Mouse (Mus musculus): ENCODE results near the gene Daam1. TPM values are rescaled to one million over a fixed set of nuclear protein-coding genes. Genes with fewer than 3 reads are reported as not detected.

Gene Daam1
- total RNA-seq, 2 experiments from 2014 or later = 49.3 to 53.9 TPM

DNA sequence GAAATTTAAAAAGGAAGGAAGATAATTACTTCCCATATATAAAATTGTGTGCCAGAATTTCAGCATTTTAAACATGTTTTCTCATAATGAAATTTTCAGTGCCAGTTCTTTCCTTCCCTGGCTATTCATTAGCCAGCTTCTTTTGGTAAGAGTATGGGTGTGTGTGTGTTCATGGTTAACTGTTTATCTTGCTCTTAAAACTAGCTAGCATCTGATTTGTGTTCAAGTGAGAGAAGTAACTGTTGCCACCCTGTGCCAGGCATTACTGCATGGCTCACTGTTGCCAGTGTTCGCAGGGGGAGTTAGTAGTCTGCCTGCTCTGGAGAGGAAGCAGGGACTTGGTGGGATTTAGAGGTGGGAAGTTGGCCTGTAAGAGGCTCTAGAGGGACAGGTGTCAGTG is 81.4 kb downstream of the Daam1 start:
- no peak for DNase-seq (ENCODE audit: low spot score in 2 of 2)
- intact Hi-C loops (cut with DNase I) = no loop called here

GRCm38 (mm10) chr12:71919156-71919555 is 88.3 kb downstream of the Daam1 start:
- no peak for DNase-seq (ENCODE audit: low spot score in 2 of 2)
- intact Hi-C loops (cut with DNase I) = no loop called here

DNA sequence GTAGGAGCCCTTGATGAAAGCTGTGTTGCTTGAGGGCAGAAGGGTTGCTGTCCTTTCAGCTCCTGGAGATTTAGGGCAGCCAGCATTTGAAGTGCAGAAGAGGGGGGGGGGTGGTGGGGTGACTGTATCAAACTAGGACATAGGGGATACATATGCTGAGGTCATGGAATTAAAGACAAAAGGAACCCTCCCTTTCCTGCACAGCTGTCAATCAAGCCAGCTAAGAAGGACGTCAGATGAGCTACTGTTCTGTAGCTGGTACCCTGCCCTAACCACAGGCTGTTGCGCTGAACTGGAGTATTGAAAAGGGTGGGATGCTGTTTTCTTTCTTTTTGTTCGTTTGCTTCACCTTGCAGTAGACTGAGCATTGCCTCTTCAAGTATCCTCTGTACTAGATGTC is 89.1 kb downstream of the Daam1 start:
- intact Hi-C loops (cut with DNase I) = no loop called here
- DNase-seq (ENCODE audit: low spot score in 2 of 2) = no peak

GRCm38 (mm10) chr12:71922827-71923381 is 92.0 kb downstream of the Daam1 start:
- intact Hi-C loops (cut with DNase I) = no loop called here
- no peak for DNase-seq (ENCODE audit: low spot score in 2 of 2)

DNA sequence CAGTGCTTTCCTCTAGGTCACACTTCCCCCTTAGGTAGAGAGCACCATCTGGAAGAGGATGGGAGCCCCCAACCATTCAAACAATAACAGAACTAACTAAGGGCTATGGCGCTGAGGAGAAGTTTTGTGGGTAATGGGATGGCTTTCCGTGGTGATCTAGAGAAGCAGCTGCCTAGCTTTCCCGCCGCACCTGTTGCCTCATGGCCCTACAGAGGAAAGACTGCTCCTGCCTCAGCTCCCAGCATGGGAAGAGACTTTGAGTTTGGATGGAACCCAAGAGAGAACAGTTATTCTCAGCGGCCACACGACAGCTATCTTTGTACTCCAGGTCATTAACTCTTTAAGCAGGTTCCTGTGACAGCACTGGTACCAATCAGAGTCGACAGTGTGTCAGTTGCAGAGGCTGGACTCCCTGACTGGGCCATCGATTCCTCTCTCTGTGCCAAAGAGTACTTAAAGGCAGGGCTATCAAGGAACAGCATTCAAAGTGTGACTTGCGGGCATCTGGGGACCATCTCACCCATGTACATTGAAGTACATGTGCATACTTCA is 94.2 kb downstream of the Daam1 start:
- intact Hi-C loops (cut with DNase I) = no loop called here
- DNase-seq (ENCODE audit: low spot score in 2 of 2) = no peak

GRCm38 (mm10) chr12:71925990-71926700 is 95.3 kb downstream of the Daam1 start:
- no peak for DNase-seq (ENCODE audit: low spot score in 2 of 2)
- intact Hi-C loops (cut with DNase I) = no loop called here

DNA sequence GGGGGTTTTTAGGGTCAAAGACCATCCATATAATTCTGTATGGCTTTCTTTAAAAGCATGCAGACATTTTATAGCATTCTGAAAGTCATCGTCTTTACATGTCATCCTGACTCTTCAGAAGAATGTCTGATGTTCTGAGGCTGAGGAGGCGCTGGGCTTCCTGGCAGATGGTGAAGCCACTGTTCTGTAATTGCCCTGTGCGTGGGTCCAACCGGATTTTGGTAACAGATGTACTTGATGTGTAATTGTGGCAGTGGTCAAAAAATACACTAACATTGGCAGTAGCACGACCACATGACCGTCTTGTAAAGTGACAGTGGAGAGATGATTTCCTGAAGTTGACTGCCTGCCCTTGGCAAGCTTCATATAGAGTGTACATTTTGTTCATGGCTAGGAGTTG is 97.2 kb downstream of the Daam1 start:
- intact Hi-C loops (cut with DNase I) = no loop called here

DNA sequence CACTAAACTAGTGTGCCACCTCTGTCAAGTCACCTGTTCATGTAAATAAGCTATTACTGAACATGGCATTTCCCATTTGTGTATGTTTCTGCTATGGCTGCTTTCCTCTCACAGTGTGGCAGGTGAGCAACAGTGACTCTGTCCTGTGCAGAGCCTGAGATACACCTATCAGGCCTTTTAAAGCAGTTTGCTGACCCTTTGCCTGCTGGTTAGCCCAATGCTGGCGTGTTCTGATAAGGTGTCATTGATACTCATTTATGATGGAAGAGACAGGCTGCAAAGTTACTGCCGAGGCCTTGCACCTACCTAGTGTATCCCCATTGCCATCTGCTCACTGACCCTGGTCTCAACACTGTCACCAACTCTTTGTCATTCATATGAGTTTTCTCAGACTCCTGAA is 99.0 kb downstream of the Daam1 start:
- DNase-seq (ENCODE audit: low spot score in 2 of 2) = no peak

More for the DNA sequence above, 97.2 kb downstream of the Daam1 start:
- DNase-seq (ENCODE audit: low spot score in 2 of 2) = peak; percentile 31 to 37

GRCm38 (mm10) chr12:71932433-71933386 is 101.8 kb downstream of the Daam1 start:
- DNase-seq (ENCODE audit: low spot score in 2 of 2) = no peak
- intact Hi-C loops (cut with DNase I) = no loop called here

More for the DNA sequence above, 99.0 kb downstream of the Daam1 start:
- intact Hi-C loops (cut with DNase I) = no loop called here

DNA sequence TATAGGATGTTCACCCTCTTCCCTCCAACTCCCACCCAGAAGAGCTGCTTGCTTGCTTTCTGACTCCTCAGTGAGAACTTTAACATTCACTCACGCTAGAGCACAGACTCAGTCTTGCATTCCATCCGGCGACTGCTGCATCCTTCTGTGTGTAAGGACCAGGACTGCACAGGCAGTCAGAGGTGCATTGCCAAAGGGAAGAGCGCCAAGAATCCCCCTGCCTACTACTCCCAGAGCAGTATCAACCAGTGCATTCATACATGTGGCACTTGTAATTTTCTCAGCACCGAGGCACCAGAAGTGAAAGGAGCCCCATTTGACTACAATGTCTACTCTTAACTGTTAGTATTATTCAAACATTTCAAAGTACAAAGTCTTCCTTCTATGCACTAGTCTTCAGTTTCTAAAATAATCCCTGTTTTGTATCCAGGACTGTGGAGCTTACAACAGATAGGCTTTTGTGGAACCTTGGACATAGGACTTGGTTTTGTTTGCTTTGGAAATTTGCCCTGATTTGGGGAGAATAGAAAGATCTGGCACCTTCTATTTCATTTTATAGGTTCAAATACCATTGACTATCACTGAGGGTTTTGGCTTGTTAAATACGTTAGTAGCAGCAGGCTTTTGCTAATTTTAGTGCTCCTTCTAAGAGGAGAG is 103.2 kb downstream of the Daam1 start:
- no peak for DNase-seq (ENCODE audit: low spot score in 2 of 2)
- intact Hi-C loops (cut with DNase I) = no loop called here

GRCm38 (mm10) chr12:71936636-71937035 is 105.8 kb downstream of the Daam1 start:
- DNase-seq (ENCODE audit: low spot score in 2 of 2) = no peak
- intact Hi-C loops (cut with DNase I) = no loop called here

- no peak for DNase-seq (ENCODE audit: low spot score in 2 of 2)
- intact Hi-C loops (cut with DNase I) = no loop called here
Measured at GRCm38 (mm10) chr12:71938513-71938912, 107.6 kb downstream of the Daam1 start.

- DNase-seq (ENCODE audit: low spot score in 2 of 2) = no peak
- intact Hi-C loops (cut with DNase I) = no loop called here
Measured at GRCm38 (mm10) chr12:71941290-71941689, 110.4 kb downstream of the Daam1 start.

- DNase-seq (ENCODE audit: low spot score in 2 of 2) = no peak
- intact Hi-C loops (cut with DNase I) = no loop called here
Measured at GRCm38 (mm10) chr12:71943112-71943511, 112.2 kb downstream of the Daam1 start.

- intact Hi-C loops (cut with DNase I) = no loop called here
- DNase-seq (ENCODE audit: low spot score in 2 of 2) = no peak
Measured at GRCm38 (mm10) chr12:71943646-71944045, 112.8 kb downstream of the Daam1 start.

DNA sequence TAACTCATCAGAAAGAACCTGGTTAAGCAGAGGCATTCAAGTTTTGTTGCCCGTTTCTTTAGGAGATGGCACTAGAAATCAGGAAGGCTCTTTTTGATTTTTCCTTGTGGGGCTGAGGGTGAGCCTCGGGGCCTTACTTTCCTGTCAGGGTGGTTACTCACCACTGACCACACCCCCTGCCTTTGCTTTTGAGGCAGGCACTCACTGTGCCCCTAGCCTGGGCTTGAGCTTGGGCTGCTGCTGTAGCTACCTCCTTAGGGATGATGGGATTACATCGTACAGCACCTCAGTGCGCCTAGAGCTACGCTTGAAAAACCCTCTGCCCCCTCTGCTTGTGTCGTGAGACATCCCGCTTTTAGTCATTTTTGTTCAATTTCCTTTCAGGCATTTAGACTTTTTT is 115.0 kb downstream of the Daam1 start:
- no peak for DNase-seq (ENCODE audit: low spot score in 2 of 2)
- intact Hi-C loops (cut with DNase I) = no loop called here

GRCm38 (mm10) chr12:71946448-71946847 is 115.6 kb downstream of the Daam1 start:
- intact Hi-C loops (cut with DNase I) = no loop called here
- DNase-seq (ENCODE audit: low spot score in 2 of 2) = no peak

GRCm38 (mm10) chr12:71948972-71949371 is 118.1 kb downstream of the Daam1 start:
- no peak for DNase-seq (ENCODE audit: low spot score in 2 of 2)

DNA sequence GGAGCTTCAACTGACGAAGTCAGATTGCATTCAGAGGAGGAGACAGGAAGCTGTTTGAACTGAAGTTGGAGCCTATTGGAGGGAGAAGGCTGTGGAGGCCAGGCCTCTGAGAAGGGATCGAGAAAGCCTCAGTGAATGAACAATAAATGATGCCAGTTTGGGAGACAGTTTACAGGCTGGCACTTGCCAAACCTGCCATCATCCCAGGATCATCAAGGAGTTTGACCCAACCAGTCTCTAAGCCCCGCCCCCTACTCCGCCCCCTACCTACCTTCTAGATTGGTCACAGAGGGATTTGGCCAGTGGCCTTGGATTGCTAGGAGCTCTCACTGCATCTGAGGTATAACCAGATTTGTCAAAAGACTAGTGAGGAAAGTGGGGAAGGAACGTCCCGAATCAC is 118.7 kb downstream of the Daam1 start:
- no peak for DNase-seq (ENCODE audit: low spot score in 2 of 2)
- intact Hi-C loops (cut with DNase I) = loop anchor here (5.0 kb wide), 1 partner anchor 117 kb away; the partner anchor contains the start of gene Daam1

More at GRCm38 (mm10) chr12:71948972-71949371, 118.1 kb downstream of the Daam1 start:
- intact Hi-C loops (cut with DNase I) = no loop called here
